Mouse (Mus musculus): ENCODE data around the gene Ip6k2.

DNA sequence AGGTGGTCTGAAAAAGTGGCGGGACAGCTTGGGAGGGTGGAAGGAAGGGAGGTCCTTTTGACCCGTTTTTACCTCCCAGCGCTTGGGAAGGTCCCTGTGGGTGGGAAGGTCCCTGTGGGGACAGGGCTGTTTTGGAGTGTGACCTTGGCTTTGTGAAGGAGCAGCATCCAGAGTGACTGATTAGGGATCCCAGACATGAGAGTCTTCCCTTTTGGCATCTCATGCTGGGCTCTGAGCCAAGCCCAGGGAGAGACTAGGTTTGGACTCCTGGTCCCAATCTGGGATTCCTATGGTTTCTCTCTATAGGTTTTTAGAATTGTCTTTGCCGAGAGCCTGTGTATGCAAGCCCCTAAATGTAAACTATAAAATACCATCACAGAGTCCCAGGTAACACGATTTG is 26.9 kb downstream of the Ip6k2 start:
- no peak for TF ChIP-seq POLR2A (IDR thresholded peaks at IDR 0.05; ENCODE audit: low read depth, low read length)
- no peak for TF ChIP-seq CTCF (IDR thresholded peaks at IDR 0.05; ENCODE audit: extremely low read depth, insufficient read length, insufficient replicate concordance, low read depth, low read length)

Data from small intestine, adult 2 months (tissue).